Mouse (Mus musculus) MEL-GATA-1-ER (cell line): Measurements from ENCODE around the gene Exosc7.

Experiments used
- DNase-seq: peaks from one replicate; pipeline ENCODE4 v3.0.0-alpha.2; 2012; ENCODE audit warnings: low read depth; ENCODE audit errors: extremely low read depth

Gene Exosc7

GRCm38 (mm10) chr9:123183226-123183625, 70.2 kb downstream of the Exosc7 start:
- DNase-seq, result no peak

- DNase-seq, result no peak
Measured at GRCm38 (mm10) chr9:123185546-123185945, 72.5 kb downstream of the Exosc7 start.
